Mouse (Mus musculus): ENCODE results near the gene Fgd5. TPM values are rescaled to one million over a fixed set of nuclear protein-coding genes. Genes with fewer than 3 reads are reported as not detected.
"Not testable (repeated sequence)": the region's sequence is repeated elsewhere in the genome, so short reads cannot be mapped to it uniquely, and the experiment has no call there.

Fgd5 gene
- not detected for polyA plus RNA-seq (2012; fragmentation: generic; extraction: Trizol)

DNA sequence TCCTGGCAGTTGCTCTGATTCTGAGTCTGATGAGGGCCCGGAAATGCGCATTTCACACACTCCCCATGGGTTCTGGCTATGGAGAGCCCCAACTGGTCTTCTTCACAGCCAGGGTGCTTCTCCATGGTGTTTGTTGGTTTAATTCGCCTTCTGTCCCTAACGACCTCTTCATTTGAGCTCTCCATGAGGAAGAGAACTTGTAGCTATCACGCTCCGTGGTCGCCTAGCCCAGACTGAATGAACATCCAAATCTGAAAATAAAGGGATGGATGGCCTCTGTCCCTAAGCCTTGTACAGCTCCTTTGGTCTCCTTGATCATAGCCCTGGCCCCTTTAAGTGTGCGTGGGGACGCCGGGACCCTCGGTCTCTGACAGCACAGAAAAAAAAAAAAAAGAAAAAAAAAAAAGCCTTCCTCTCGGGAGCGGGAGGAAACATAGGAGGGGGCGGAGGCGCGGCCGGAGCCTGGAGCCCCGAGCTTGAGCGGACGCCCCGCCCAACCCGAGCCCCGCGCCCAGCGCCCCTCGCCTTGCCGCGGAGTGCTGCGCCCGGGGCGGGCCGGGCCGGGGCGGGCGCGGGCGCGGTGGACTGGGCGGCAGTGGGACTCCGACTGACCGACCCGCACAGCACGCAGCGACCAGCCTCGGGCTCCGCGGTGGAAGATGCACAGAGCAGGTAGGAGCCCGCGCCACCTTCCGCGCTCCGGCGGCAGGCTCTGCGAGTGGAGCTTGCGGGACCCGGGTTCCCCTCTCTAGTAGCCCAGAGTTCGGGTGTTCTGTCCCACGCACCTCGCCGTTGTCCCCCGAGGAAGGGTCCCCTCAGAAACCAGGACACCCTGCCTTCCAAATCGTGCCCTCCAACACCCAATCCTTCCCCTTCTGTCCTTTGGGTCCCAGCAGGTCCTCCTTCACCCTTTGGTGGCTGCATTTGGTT, at the start of gene Fgd5:
Gene Fgd5, plus strand, starts transcription at position 508 of the 930 bp plus-strand sequence.
- H3K27me3 ChIP-seq (ENCODE audit: control insufficient read depth, insufficient read depth, insufficient read length), result peaks cover 55% of the 10 kb centered on the region
- no peaks in the 10 kb centered on the region for H3K36me3 ChIP-seq (ENCODE audit: control insufficient read depth, insufficient read depth)
- H3ac ChIP-seq (ENCODE audit: control insufficient read depth, insufficient read length), result no peak within 1 kb of the TSS
- TF ChIP-seq POLR2A (IDR thresholded peaks at IDR 0.05; ENCODE audit: insufficient read length, low read depth) (no peak), TCF12 (IDR thresholded peaks at IDR 0.05; ENCODE audit: insufficient read depth, poor library complexity, severe bottlenecking) (no peak), MYOD1 (IDR thresholded peaks at IDR 0.05; ENCODE audit: control insufficient read depth in 1 of 3, insufficient read length in 2 of 3, low read depth in 2 of 3) (no peak), USF1 (IDR thresholded peaks at IDR 0.05; ENCODE audit: low read depth) (no peak), MYOG (IDR thresholded peaks at IDR 0.05; ENCODE audit: control insufficient read depth in 1 of 3, insufficient read depth in 1 of 3, insufficient read length in 2 of 3, low read depth in 2 of 3) (no peak), E2F4 (IDR thresholded peaks at IDR 0.05; ENCODE audit: insufficient read depth) (no peak), MAX (IDR thresholded peaks at IDR 0.05; ENCODE audit: low read depth) (no peak), REST (IDR thresholded peaks at IDR 0.05; ENCODE audit: insufficient read depth, insufficient read length) (no peak), TCF3 (IDR thresholded peaks at IDR 0.05; ENCODE audit: insufficient read length, low read depth) (no peak), POLR2AphosphoS2 (IDR thresholded peaks at IDR 0.05; ENCODE audit: insufficient read length, low read depth) (no peak), CEBPB (IDR thresholded peaks at IDR 0.05; ENCODE audit: insufficient read depth, poor library complexity, severe bottlenecking) (no peak), SRF (IDR thresholded peaks at IDR 0.05; ENCODE audit: control insufficient read depth, insufficient read length, low read depth) (no peak)
- H3K4me3 ChIP-seq, result no peak within 1 kb of the TSS
- no peak within 1 kb of the TSS for H3K4me2 ChIP-seq (ENCODE audit: low read depth)
- H3K79me2 ChIP-seq (ENCODE audit: control insufficient read depth, insufficient read depth), result no peaks in the 10 kb centered on the region

- Histone ChIP-seq H3K27me3 (ENCODE audit: control insufficient read depth, insufficient read depth, insufficient read length) (peaks cover 68% of the 10 kb centered on the region), H3ac (ENCODE audit: control insufficient read depth, insufficient read length) (no peak overlapping the region), H3K4me2 (ENCODE audit: low read depth) (no peak overlapping the region), H3K4me3 (no peak overlapping the region), H3K36me3 (ENCODE audit: control insufficient read depth, insufficient read depth) (no peaks in the 10 kb centered on the region), H3K79me2 (ENCODE audit: control insufficient read depth, insufficient read depth) (no peaks in the 10 kb centered on the region)
- TF ChIP-seq POLR2A (IDR thresholded peaks at IDR 0.05; ENCODE audit: insufficient read length, low read depth), result no peak
- no peak for TF ChIP-seq REST (IDR thresholded peaks at IDR 0.05; ENCODE audit: insufficient read depth, insufficient read length)
- no peak for TF ChIP-seq POLR2AphosphoS2 (IDR thresholded peaks at IDR 0.05; ENCODE audit: insufficient read length, low read depth)
- no peak for TF ChIP-seq TCF12 (IDR thresholded peaks at IDR 0.05; ENCODE audit: insufficient read depth, poor library complexity, severe bottlenecking)
These were observed 47.4 kb upstream of the Fgd5 start for GRCm38 (mm10) chr6:91931231-91931630.

DNA sequence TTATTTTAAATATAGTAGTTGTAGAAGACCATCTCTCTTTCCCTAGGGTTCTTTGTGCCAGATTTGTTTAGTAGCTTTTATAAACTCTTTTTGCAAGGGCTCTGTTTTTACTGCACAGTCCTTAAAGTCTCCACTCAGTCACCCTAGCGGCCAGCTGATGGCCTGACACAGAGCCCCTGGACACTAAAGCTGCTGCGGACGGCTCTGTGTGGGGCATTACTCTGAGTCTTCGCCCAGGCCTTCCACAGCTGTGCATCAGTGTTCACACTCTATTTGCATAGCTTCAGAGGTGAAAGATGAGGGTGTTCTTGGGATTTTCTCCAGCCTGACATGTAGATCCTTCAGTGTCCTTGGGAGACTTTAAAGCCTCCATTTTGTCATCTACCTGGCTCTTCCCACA, 40.2 kb upstream of the Fgd5 start:
- TF ChIP-seq MYOD1 (IDR thresholded peaks at IDR 0.05; ENCODE audit: control insufficient read depth in 1 of 3, insufficient read length in 2 of 3, low read depth in 2 of 3) (no peak), POLR2A (IDR thresholded peaks at IDR 0.05; ENCODE audit: insufficient read length, low read depth) (no peak), REST (IDR thresholded peaks at IDR 0.05; ENCODE audit: insufficient read depth, insufficient read length) (no peak), TCF12 (IDR thresholded peaks at IDR 0.05; ENCODE audit: insufficient read depth, poor library complexity, severe bottlenecking) (no peak), POLR2AphosphoS2 (IDR thresholded peaks at IDR 0.05; ENCODE audit: insufficient read length, low read depth) (no peak), MAX (IDR thresholded peaks at IDR 0.05; ENCODE audit: low read depth) (no peak), TCF3 (IDR thresholded peaks at IDR 0.05; ENCODE audit: insufficient read length, low read depth) (no peak), E2F4 (IDR thresholded peaks at IDR 0.05; ENCODE audit: insufficient read depth) (no peak), USF1 (IDR thresholded peaks at IDR 0.05; ENCODE audit: low read depth) (no peak), CEBPB (IDR thresholded peaks at IDR 0.05; ENCODE audit: insufficient read depth, poor library complexity, severe bottlenecking) (no peak)
- Histone ChIP-seq H3ac (ENCODE audit: control insufficient read depth, insufficient read length) (no peak overlapping the region), H3K27me3 (ENCODE audit: control insufficient read depth, insufficient read depth, insufficient read length) (peaks cover 49% of the 10 kb centered on the region), H3K4me2 (ENCODE audit: low read depth) (no peak overlapping the region), H3K79me2 (ENCODE audit: control insufficient read depth, insufficient read depth) (no peaks in the 10 kb centered on the region), H3K4me3 (no peak overlapping the region), H3K36me3 (ENCODE audit: control insufficient read depth, insufficient read depth) (no peaks in the 10 kb centered on the region)

DNA sequence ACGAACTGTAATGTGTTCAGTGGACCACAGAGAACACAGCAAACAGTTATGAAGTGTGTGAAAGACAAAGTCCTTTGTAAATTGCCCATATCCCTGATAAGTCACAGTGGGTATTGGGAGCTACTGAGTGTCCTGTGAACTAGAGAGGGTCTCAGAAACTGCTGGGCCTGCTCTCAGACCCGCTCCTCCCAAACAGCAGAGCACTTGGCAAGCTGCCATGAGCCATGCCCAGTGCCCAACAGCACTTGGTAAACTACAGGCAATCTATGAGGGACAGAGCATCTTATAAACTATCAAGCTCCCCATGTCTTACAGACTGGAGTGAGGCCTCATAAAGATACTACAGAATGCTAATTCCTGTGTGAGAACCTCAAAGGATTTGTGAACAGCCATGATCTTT, 30.3 kb upstream of the Fgd5 start:
- Histone ChIP-seq H3K4me3 (no peak overlapping the region), H3K4me2 (ENCODE audit: low read depth) (no peak overlapping the region), H3K79me2 (ENCODE audit: control insufficient read depth, insufficient read depth) (no peaks in the 10 kb centered on the region), H3K27me3 (ENCODE audit: control insufficient read depth, insufficient read depth, insufficient read length) (peaks cover 52% of the 10 kb centered on the region), H3ac (ENCODE audit: control insufficient read depth, insufficient read length) (no peak overlapping the region), H3K36me3 (ENCODE audit: control insufficient read depth, insufficient read depth) (no peaks in the 10 kb centered on the region)
- TF ChIP-seq USF1 (IDR thresholded peaks at IDR 0.05; ENCODE audit: low read depth) (no peak), REST (IDR thresholded peaks at IDR 0.05; ENCODE audit: insufficient read depth, insufficient read length) (no peak), CEBPB (IDR thresholded peaks at IDR 0.05; ENCODE audit: insufficient read depth, poor library complexity, severe bottlenecking) (no peak), TCF12 (IDR thresholded peaks at IDR 0.05; ENCODE audit: insufficient read depth, poor library complexity, severe bottlenecking) (no peak), E2F4 (IDR thresholded peaks at IDR 0.05; ENCODE audit: insufficient read depth) (no peak), MAX (IDR thresholded peaks at IDR 0.05; ENCODE audit: low read depth) (no peak), MYOD1 (IDR thresholded peaks at IDR 0.05; ENCODE audit: control insufficient read depth in 1 of 3, insufficient read length in 2 of 3, low read depth in 2 of 3) (no peak), POLR2AphosphoS2 (IDR thresholded peaks at IDR 0.05; ENCODE audit: insufficient read length, low read depth) (no peak), MYOG (IDR thresholded peaks at IDR 0.05; ENCODE audit: control insufficient read depth in 1 of 3, insufficient read depth in 1 of 3, insufficient read length in 2 of 3, low read depth in 2 of 3) (no peak), POLR2A (IDR thresholded peaks at IDR 0.05; ENCODE audit: insufficient read length, low read depth) (no peak)

DNA sequence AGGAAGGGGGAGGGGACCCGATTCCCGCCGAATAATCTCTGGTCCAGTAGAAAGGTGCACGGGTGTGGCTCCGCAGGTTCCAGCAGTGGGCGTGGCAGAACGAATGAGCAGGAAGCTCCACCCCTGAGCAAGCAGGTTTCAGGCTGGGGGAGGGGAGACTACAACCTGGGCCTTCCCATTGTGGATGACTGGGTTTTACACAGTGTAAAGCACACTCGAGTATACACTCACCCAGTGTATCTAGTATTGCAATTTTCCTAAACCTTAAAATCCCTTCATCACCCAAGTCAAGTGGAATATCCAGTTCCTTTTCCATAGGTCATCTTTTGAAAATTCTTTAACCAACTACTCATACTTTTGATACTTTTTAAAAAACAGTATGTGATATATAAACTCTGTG, 20.7 kb upstream of the Fgd5 start:
- H3K27me3 ChIP-seq (ENCODE audit: control insufficient read depth, insufficient read depth, insufficient read length), result peaks cover 27% of the 10 kb centered on the region
- H3K4me3 ChIP-seq; H3K79me2 ChIP-seq (ENCODE audit: control insufficient read depth, insufficient read depth); H3ac ChIP-seq (ENCODE audit: control insufficient read depth, insufficient read length); H3K36me3 ChIP-seq (ENCODE audit: control insufficient read depth, insufficient read depth); H3K4me2 ChIP-seq (ENCODE audit: low read depth): not testable (repeated sequence)
